Mouse (Mus musculus) stomach, postnatal 0 days (tissue): Measurements from ENCODE around the gene Dcbld2. TPM values are rescaled to one million over a fixed set of nuclear protein-coding genes. Genes with fewer than 3 reads are reported as not detected.

Source experiments
- ATAC-seq: fragments of 200-750 bp; cut with Nextera tagmentation; 2 replicates; pipeline ENCODE4 v1.8.0; 2017; ENCODE audit not compliant: low FRiP score, low TSS enrichment
- DNase-seq: peaks from one replicate; pipeline ENCODE4 v3.0.0-alpha.2; 2016; ENCODE audit warnings: low spot score
- H3K27ac ChIP-seq: fragments of 300-500 bp; sonication (generic); replicated peaks from 2 replicates; pipeline ENCODE4 v1.5.1; 2014; ENCODE audit warnings: mild to moderate bottlenecking, control low read depth
- H3K27me3 ChIP-seq: fragments of 300-500 bp; sonication (generic); 2 replicates; pipeline ENCODE4 v1.6.1; 2014; ENCODE audit warnings: low read length; ENCODE audit not compliant: control insufficient read depth, insufficient read depth
- H3K36me3 ChIP-seq: fragments of 300-500 bp; sonication (generic); 2 replicates; pipeline ENCODE4 v1.6.1; 2014; ENCODE audit warnings: low read length, mixed read lengths; ENCODE audit not compliant: control insufficient read depth, insufficient read depth
- H3K4me1 ChIP-seq: fragments of 300-500 bp; sonication (generic); replicated peaks from 2 replicates; pipeline ENCODE4 v1.6.1; 2014; ENCODE audit warnings: antibody characterized with exemption; ENCODE audit not compliant: control insufficient read depth, insufficient read depth
- H3K4me2 ChIP-seq: fragments of 300-500 bp; sonication (generic); replicated peaks from 2 replicates; pipeline ENCODE4 v1.6.1; 2014; ENCODE audit warnings: low read depth, mild to moderate bottlenecking, control low read depth, moderate library complexity
- H3K4me3 ChIP-seq: fragments of 300-500 bp; sonication (generic); 2 replicates; pipeline ENCODE4 v1.5.1; 2014; ENCODE audit warnings: low read depth, low read length, control low read depth
- H3K9ac ChIP-seq: fragments of 300-500 bp; sonication (generic); 2 replicates; pipeline ENCODE4 v1.6.1; 2014; ENCODE audit warnings: mild to moderate bottlenecking, low read length, control low read depth, mixed read lengths
- H3K9me3 ChIP-seq: fragments of 300-500 bp; sonication (generic); 2 replicates; pipeline ENCODE4 v1.6.1; 2016; ENCODE audit warnings: low read length; ENCODE audit not compliant: control insufficient read depth
- CTCF ChIP-seq: IDR thresholded peaks from 2 replicates; pipeline ENCODE4 v1.5.1; 2016; ENCODE audit warnings: antibody characterized with exemption, low read depth, mild to moderate bottlenecking, moderate library complexity
- EP300 ChIP-seq: optimal IDR thresholded peaks from 2 replicates; pipeline ENCODE3; 2016; ENCODE audit warnings: antibody characterized with exemption
- WGBS: fragments of 180-500 bp; shearing (Covaris S2); extraction: QIAGEN DNeasy Blood & Tissue Kit; methylation state at CpG from one replicate; pipeline ENCODE4 v1.1.7; 2014; 5-methylcytosine and 5-hydroxymethylcytosine counted together
- polyA plus RNA-seq: library from polyadenylated mRNA; unstranded; fragments of >200 nt; fragmentation: Nextera tagmentation; extraction: Ambion mirVana; gene quantifications from 2 replicates; pipeline ENCODE4 v1.2.1, GENCODE M21; 2015

Gene Dcbld2
- polyA plus RNA-seq, 1 experiment from 2014 or later = 3.7 TPM

GRCm38 (mm10) chr16:58513755-58514154, 105.5 kb downstream of the Dcbld2 start:
- no peaks in the 10 kb centered on the region for H3K27me3 ChIP-seq
- WGBS = 46% methylated on average over 6 of the region's 6 CpGs
- DNase-seq (no peak), ATAC-seq (no peak)
- TF ChIP-seq EP300 = no peak
- H3K36me3 ChIP-seq = no peaks in the 10 kb centered on the region
- no peak overlapping the region for H3K4me2 ChIP-seq
- H3K27ac ChIP-seq = peak overlapping the region; percentile 25; the same call in 1 of the 2 replicates
- no peak overlapping the region for H3K9ac ChIP-seq
- no peaks in the 10 kb centered on the region for H3K9me3 ChIP-seq
- no peak overlapping the region for H3K4me3 ChIP-seq
- peaks cover 3% of the 10 kb centered on the region; the same call in 1 of the 2 replicates for H3K4me1 ChIP-seq

- peak; percentile 22; the same call in 1 of the 2 replicates for ATAC-seq
- Histone ChIP-seq H3K4me3 (no peak overlapping the region), H3K27ac (no peak overlapping the region), H3K4me1 (peaks cover 3% of the 10 kb centered on the region; the same call in 1 of the 2 replicates), H3K27me3 (no peaks in the 10 kb centered on the region), H3K36me3 (no peaks in the 10 kb centered on the region), H3K4me2 (no peak overlapping the region), H3K9ac (no peak overlapping the region), H3K9me3 (no peaks in the 10 kb centered on the region)
- 72% methylated on average over 9 of the region's 9 CpGs for WGBS
- TF ChIP-seq CTCF = peak; percentile 72
- no peak for TF ChIP-seq EP300
- DNase-seq = peak; percentile 61
These were observed 106.3 kb downstream of the Dcbld2 start for GRCm38 (mm10) chr16:58514565-58514964.

- Histone ChIP-seq H3K9me3 (no peaks in the 10 kb centered on the region), H3K36me3 (no peaks in the 10 kb centered on the region), H3K9ac (no peak overlapping the region), H3K27me3 (no peaks in the 10 kb centered on the region), H3K4me1 (peaks cover 3% of the 10 kb centered on the region; the same call in 1 of the 2 replicates), H3K4me3 (no peak overlapping the region), H3K4me2 (no peak overlapping the region), H3K27ac (no peak overlapping the region)
- no peak for ATAC-seq
- TF ChIP-seq EP300 (no peak), CTCF (no peak)
- DNase-seq = no peak
- WGBS = 90% methylated on average over 2 of the region's 2 CpGs
These were observed 107.9 kb downstream of the Dcbld2 start for GRCm38 (mm10) chr16:58516161-58516560.

- no peak for DNase-seq
- WGBS = 86% methylated on average over 7 of the region's 7 CpGs
- no peaks in the 10 kb centered on the region for H3K9me3 ChIP-seq
- H3K4me1 ChIP-seq = peaks cover 2% of the 10 kb centered on the region; the same call in 1 of the 2 replicates
- H3K27me3 ChIP-seq = no peaks in the 10 kb centered on the region
- TF ChIP-seq EP300 = no peak
- TF ChIP-seq CTCF = no peak
- no peak overlapping the region for H3K4me3 ChIP-seq
- H3K4me2 ChIP-seq = no peak overlapping the region
- no peak overlapping the region for H3K9ac ChIP-seq
- no peak overlapping the region for H3K27ac ChIP-seq
- no peaks in the 10 kb centered on the region for H3K36me3 ChIP-seq
- no peak for ATAC-seq
These were observed 108.9 kb downstream of the Dcbld2 start for GRCm38 (mm10) chr16:58516960-58517798.

Other genes starting within 250 kb of the Dcbld2 start
- 7.1 and 8.0 TPM in 2 replicates for gene St3gal6, start 115.8 kb downstream of the Dcbld2 start, polyA plus RNA-seq
- not detected in 2 replicates for gene Gm813, start 208.5 kb downstream of the Dcbld2 start, polyA plus RNA-seq
- not detected in 2 replicates for gene E330017A01Rik, start 230.3 kb downstream of the Dcbld2 start, polyA plus RNA-seq